Mouse (Mus musculus): Measurements from ENCODE around the gene Cabp1. TPM values are rescaled to one million over a fixed set of nuclear protein-coding genes. Genes with fewer than 3 reads are reported as not detected.

The Cabp1 gene
- total RNA-seq (2015; ENCODE audit: low replicate concordance): 0.19 TPM in 1 of 2 replicates, not detected in the other
- not detected in 2 replicates for total RNA-seq (2017; ENCODE audit: low replicate concordance)

DNA sequence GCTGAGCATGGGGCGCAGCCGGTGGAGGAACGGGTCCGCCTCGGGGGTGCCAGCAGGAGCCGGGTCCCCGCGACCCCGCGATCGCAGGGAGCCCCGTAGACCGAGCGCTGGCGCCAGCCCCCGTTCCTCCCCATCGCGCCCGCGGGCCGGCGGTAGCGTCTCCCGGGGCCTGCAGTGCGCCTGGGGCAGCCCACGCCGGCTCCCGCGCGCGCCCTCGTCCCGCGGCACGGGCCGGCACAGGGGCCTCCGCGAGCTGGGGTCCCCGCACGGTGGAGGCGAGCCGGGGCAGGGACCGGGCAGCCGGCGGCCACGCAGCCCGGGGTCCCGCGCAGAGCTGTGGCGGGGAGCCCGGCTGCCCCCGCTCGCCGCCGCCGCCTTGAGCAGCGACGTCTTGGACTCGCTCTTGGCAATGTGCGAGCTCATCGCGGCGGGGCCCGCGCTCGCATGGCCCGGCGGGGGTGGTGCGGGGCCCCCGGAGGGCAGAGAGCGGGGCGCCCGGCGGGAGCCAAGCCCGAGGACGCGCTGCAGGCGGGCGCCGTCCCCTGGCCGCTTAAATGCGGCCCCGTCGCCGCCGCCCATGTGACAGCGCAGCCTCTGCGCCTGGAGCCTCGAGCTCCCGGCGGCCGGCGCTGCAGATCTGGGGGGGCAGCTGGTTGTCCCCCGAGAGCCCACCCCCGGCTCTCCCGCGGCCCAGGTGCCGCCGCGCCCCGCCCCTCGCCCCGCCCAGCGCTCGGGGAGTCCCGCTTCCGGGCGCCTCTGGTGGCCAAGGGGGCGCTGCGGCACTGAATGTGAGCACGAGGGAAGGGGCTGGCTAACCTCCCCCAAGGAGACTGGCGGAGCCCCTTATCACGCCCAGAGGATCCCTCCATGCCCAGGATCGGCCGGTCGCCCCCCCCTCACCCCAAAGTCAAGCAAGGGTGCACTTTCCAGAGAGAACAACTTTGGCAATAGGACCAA, at the start of gene Cabp1:
Cabp1 (minus strand) TSS at position 713 of the 957 bp plus-strand sequence.
- no peak for ATAC-seq (replicated peaks; ENCODE audit: low FRiP score, poor library complexity, severe bottlenecking)

DNA sequence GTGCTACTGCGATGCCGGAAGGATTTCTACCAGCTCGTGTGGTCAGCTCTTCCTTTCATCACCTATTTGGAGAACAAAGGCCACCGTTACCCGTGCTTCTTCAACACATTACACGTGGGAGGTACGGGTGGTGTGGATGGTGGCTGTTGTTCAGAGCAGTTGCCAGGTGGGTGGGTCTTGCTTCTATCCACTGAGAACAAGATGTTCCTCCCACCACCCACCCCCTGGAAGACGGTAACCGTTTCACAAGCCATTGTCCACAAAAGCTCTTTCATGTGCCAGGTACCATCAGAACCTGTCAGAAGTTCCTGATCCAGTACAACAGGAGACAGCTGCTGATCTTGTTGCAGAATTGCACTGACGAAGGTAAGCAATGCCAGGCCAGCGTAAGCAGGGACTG, 46.0 kb upstream of the Cabp1 start:
- no peak for ATAC-seq (replicated peaks; ENCODE audit: low FRiP score, poor library complexity, severe bottlenecking)

DNA sequence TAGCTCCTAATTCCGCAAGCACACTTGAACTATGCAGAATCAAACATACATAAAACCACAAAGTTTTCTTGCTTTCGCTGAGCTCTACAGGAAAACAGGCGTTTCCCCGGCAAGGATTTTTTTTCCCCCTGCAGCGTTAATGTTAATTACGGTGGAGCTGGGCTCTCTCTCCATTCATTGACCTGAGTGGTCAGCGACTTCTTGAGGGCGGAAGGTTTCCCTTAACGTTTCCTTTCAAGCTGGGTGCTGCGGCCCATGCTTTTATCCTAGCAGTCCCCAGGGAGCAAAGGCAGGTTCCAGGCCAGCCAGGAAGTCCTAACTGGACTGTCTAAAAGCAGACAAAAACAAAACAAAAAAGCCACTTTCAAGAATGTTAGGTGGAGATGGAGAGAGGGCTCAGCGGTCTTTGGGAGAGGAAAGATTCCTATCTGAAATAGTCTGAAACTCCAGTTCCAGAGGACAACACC, 44.6 kb upstream of the Cabp1 start:
- ATAC-seq (replicated peaks; ENCODE audit: low FRiP score, poor library complexity, severe bottlenecking): no peak

DNA sequence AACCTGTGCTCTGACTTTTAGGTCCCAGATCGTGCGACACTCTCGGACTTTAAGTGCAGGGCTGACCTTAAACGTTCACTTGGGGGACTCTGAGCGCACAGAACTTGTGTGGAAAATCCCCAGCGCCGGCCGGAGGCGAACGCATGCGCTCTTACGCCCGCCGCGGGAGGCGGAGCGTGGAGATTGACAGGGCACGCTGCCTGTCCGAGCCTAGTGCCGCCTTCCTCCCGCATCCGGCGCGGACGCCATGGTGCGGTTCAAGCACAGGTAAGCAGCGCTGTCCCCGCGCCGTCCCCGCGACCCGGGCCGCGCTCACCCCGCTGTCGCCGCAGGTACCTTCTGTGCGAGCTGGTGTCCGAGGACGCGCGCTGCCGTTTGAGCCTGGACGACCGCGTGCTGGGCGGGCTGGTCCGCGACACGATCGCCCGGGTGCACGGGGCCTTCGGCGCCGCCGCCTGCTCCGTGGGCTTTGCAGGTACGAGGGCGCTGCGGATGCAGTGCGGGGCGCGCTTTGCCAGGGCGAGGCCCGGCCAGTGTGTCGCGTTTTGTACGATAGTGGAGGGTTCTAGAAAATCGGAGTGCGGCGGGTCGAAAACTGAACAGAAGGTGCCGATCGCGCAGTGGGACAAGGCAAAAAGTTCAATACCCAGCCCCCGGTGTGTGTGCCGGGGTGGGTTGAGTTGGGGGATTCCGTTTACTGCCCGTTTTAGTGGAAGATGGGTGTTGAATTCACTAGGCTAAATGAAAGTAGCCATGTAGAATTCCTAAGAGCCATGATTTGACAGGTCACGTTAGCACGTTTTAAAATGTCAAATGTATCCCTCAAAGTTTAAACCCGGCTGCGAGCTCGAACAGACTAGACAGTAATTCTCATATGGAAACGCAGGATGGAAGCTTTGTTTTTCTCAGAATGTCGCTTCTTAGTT, 43.9 kb upstream of the Cabp1 start:
- ATAC-seq (replicated peaks; ENCODE audit: low FRiP score, poor library complexity, severe bottlenecking): peak; percentile 87

DNA sequence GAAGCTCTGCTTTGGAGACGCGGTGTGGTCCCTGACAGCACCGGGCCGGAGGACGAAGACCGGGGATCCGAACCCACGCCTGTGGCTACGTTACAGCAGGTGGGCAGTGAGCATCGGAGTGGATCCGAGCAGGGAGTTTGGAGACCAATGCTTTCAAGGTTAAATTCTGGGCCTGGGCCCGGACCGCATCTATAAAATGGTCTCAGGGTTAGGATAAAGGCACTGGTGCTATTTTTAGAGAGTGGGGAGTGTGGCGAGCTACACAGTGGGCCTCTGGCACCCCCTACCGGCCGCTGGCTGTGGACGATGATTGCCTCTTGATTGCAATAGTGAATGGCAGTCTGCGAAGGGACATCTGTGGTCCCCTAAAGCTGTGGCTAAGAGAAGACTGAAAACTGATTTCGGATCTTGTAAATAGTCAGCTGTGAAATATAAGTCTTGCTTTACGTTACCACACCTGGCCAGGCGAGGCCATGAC, 41.6 kb upstream of the Cabp1 start, which contains the start of gene Pop5:
Pop5 (plus strand) TSS at position 51 of the 478 bp plus-strand sequence.
- peak; percentile 78 for ATAC-seq (replicated peaks; ENCODE audit: low FRiP score, poor library complexity, severe bottlenecking)

DNA sequence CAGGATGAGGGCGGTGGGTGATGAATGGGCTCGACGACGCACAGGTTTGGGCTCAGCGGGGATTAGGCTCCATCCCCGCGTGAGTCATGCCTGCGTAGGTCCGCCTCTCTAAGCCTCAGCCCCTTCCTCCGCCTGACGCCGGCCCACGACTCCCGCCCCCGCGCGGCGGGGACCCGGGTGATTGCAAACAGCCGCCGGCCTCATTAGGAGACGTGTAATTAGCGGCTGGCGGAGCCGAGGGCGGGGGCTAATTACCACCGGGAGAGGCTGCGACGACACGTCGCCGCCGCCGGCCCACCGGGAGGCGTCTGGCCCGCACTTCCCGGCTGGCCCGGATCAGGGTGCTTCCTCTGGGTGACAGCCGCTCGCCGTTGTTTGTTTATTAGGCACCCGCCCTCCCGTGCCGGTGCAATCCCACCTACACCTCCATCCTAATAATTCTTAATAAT, 41.2 kb upstream of the Cabp1 start:
- ATAC-seq (replicated peaks; ENCODE audit: low FRiP score, poor library complexity, severe bottlenecking): 0 out of 2 replicates have a peak, but pooled peaks have one; percentile 1

DNA sequence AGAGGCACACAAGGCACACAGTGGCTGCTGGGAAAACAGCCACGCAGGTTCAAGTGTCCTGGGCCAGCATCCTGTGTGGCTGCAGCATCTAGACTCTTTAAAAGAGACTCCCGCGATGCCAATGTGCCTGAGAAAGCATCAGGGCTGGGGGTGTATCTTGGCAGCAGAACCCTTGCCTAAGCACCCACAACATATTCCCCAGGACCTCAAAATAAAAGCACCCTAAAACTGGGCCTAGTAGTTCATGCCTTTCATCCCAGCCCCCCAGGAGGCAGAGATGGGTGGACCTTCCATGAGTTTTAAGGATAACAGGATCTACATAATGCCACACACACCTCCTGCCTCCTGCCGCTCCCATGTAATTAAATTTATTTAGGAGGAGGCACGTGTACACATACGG, 40.3 kb upstream of the Cabp1 start:
- ATAC-seq (replicated peaks; ENCODE audit: low FRiP score, poor library complexity, severe bottlenecking): no peak

DNA sequence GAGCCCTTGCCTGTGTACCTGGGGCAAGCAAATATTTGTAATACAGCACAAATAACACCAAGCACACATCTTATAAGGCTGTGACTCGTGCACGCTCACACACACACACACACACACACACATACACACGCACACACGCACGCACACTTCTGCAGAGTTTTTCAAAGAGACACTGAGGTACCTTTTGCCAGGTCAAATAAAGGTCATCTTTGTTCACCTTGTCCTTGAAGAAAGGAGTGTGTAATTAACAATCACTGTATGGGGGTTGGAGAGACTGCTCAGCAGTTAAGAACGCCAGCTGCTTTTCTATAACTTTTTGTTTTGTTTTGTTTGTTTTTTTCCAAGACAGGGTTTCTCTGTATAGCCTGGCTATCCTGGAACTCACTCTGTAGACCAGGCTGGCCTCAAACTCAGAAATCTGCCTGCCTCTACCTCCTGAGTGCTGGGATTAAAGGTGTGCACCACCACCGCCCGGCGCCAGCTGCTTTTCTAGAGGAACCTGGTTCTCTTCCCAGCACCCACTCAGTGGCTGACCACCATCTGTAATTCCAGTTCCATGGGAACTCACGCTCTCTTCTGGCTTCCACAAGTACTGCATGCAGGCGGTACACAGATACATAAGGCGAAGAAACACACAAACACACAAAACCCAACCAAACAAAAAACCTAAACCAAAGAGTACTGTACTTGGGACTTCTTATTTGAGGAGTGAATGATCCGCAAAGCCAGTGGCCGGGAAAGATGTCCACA, 39.0 kb upstream of the Cabp1 start:
- ATAC-seq (replicated peaks; ENCODE audit: low FRiP score, poor library complexity, severe bottlenecking): no peak

DNA sequence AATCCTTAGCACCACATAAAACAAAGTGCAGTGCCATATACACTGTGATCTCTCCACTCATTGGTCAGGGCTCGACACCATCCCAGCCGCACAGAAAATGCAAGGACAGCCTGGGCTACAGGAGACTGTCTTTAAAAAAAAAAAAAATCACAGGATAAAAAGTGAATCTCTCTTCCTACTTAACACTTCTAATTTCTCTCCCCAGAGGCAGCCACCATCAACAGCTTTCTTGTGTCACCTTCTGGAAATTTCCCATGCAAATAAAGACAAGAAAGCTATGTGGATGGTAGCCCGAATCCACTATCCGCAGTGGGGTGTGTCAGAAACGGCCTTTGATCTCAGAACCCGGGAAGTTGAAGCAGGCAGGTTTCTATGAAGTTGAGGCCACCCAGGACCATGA, 38.3 kb upstream of the Cabp1 start:
- no peak for ATAC-seq (replicated peaks; ENCODE audit: low FRiP score, poor library complexity, severe bottlenecking)

DNA sequence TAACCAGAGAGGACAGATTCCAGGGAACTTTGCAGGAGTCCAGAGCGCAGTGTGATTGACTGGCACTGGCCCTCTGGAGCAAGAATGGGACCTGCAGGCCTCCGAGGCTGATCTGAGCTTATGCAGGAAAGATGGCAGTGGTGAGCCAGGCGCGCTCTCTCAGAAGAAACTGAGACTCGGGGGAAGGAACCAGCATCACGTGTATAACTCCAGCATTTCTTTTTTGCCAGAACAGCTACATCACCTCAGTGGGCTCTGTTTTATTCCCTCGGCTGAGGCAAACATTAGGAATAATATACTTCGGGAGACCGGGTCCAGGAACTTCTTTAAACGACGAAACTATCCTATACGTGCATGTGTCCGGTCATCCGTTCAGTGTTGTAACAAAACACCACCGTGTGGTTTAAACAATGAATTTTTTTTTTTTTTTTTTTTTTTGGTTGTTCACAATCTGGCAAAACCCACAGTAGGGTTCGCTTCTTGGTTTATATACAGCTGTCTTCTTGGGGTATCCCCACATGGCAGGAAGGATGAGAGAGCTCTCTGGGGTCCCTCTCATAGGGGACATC, 37.5 kb upstream of the Cabp1 start:
- no peak for ATAC-seq (replicated peaks; ENCODE audit: low FRiP score, poor library complexity, severe bottlenecking)

DNA sequence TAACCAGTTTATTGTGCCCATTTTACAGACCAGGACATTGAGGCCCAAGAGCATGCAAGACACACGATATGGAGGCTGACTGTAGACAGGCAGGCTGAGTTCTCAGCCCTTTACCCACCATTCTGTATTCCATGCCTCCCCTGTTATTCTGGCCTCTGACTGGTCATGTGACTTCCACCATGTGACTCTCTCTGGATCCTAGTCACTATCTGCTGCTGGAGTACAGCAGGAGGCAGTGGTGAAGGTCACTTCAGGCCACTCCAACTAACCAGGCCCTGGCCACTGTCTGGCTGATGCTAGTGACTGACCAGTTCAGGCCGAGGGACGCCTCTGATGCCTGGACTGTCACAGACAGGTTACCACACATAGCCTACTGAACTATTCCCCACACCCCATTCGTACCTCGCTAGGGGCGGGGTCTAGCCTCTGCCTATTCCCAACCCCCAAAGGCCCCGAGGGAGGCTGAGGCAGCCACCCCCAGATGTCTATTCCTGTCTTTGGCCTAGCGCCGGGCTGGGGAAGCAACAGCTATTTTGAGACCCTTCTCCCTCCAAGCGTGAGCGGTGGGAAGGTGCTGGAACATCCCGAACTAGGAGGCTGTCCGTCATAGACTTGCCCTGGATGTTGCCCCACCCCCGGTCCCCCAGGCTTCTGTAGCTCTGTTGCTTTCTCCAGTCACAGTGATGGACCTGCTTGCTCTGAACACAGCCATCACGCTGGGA, 36.8 kb upstream of the Cabp1 start:
- no peak for ATAC-seq (replicated peaks; ENCODE audit: low FRiP score, poor library complexity, severe bottlenecking)

DNA sequence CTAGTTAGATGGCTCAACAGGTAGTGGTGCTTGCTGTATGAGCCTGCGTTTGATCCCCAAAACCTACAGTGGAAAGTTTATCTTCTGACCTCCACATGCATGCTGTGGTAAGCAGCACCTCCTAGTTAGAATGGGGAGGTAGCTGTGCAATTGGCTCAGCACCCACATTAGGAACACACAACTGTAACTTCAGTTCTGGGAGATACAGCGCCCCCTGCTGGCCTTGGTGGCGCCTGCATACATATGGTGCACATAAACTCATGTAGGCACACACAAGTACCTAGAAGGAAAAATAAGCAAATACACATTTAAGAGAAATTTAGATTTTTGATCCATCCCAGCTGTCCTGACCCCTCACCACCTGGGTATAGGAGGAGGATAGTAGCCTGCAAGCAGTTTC, 28.3 kb upstream of the Cabp1 start:
- ATAC-seq (replicated peaks; ENCODE audit: low FRiP score, poor library complexity, severe bottlenecking): no peak

DNA sequence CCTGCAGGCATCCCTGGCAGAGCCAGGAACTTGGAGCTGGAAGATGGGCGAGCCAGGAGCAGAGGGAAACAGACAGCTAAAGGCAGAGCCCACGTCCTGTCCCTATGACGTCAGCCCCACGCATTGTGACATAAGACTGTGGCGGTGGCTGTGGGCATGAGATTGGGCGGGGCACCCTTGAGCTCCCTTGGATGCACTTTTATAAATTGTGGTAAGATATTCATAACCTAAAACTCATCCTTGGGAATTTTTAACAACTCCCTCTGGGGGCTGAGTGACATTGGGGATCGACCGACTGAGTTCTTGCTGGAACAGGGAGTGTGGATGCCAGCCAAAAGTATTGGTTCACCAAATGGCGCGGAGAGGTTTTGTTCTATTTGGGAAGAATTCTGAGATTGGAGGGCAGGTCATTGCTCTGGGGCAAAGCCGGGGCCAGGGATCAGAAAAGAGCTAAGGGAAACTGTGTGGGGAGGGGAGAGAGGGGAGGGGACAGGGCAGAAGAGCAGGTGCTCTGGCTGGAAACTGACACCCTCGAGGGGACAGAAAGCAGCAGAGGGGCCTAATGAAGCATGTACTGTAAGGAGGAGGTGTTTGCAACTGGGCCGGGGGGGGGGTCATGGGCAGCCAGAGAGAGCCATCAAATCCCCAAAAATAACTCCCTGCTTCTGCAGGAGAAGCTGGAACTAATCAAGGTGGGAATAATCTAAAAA, 26.9 kb upstream of the Cabp1 start:
- no peak for ATAC-seq (replicated peaks; ENCODE audit: low FRiP score, poor library complexity, severe bottlenecking)

DNA sequence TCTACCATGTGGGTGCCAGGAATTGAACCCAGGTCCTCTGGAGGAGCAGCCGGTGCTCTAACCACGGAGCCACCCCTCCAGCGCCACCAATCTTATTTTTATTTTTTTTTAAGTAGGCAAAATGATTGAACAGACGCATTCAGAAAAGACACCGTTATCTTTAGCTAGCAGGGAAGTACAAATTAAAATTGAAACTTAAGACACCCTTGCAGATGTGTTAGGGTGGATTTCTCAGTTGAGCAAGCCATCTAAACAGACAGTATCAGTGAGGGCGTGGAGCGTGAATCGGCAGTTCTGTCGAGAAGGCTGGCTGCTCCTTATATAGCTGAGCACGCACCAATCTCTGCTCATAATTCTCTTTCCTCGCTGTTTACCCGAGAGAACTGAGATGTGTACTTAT, 23.8 kb upstream of the Cabp1 start:
- ATAC-seq (replicated peaks; ENCODE audit: low FRiP score, poor library complexity, severe bottlenecking): no peak

DNA sequence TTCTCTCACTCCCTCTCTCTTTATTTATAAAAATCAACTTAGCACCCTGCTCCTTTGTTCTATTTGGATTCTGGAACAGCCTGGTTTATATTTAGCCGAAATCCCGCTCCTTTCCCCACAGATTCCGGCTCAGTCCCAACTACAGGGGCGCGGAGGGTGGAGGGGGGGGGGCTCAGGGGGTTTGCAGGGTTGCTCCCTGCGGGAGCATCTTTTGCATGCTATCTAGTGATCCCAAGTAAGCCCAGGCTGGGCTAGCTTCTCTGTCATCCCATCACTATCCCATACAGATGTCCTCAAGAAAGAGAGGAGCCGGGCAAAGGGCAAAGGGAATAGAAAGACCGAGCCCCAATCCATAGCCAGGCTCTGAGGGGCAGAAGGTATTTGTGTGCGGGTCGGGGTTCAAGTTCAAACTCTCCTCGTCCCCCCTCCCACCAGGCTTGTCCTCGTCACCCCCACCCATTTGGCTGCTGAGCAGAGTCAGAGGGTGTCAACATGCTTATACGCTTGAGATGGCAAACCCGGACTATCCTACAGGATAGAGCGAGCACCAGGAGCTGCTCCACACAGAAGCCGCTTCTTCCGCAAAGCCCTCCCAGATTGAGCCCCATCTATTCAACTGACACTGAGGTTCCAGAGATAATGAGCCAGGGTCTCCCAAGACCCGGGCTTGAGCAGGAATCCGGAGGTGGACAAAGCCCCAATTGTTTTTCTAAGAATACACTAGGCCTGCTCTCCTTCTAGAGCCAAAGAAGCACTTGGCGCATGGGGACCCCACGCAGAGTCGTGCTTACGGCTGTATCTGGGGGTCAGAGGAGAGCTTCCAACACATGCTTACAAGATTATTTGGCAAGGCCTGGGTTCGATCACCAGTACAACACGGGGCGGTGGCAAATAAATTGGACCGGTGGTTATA, 21.3 kb upstream of the Cabp1 start:
- ATAC-seq (replicated peaks; ENCODE audit: low FRiP score, poor library complexity, severe bottlenecking): no peak

DNA sequence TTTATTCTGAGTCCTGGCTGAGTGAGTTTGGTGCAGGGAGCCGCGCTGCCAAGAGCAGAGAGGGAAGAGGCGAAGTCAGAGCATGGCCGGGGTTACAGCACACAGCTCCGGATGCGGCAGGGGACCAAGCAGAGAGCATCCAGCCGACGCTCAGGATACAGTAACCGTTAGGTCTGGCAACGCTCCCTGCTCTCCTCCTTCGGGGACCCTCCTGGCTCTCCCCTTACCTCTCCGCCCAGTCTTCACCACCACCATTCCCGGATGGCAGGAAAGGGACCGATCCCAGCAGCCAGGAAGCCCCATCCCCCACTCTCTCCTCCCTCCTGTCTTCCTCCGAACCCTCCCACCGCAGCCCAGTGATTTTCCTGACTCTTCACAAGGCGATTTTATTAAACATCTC, 20.7 kb upstream of the Cabp1 start:
- ATAC-seq (replicated peaks; ENCODE audit: low FRiP score, poor library complexity, severe bottlenecking): no peak

DNA sequence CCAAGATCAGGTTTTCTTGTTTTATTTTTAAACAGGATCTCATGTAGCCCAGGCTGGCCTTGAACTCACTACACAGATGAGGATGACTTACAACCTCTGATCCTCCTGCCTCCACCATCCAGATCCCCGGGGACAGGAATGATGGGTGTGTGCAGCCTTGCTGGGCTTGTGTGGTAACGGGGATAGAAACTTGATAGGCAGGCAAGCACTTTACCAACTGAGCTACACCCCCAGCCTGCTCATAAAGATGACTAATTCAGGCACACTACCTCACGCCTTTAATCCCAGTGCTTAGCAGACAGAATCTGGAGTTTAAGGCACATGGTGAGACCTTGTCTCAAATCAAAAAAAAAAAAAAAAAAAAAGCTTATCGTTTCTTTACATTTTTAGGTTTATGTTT, 18.7 kb upstream of the Cabp1 start:
- ATAC-seq (replicated peaks; ENCODE audit: low FRiP score, poor library complexity, severe bottlenecking): no peak

Measured in erythroblast, adult 5-6 weeks (primary cell).